22 mouse cellular contexts compared by ENCODE assay signal in the genomic region with DNA sequence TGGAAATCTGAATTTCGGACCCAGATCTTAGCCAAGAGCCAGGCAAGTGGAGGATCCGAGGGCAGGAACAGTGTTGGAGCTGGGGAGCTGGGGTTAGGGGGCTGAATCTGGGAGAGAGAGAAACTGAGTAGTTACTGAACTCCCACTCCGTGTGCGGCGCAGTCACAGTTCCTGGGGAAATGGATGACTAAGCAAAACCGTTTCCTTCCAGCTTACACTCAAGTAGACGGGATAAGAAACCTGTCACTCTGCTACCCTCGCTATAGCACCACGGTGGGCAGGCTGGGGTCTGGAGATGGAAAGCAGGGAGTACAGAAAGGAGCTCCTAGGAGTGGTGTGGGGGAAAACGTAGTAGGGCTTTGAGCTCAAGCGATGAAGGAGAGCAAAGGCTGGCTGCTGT. TPM values are rescaled to one million over a fixed set of nuclear protein-coding genes. Genes with fewer than 3 reads are reported as not detected.
A peak's percentile ranks its signal among the peaks of the same experiment; 100 is the strongest.
DNase-seq lines count a peak whose midpoint lies in the region; ATAC-seq lines count a peak whose summit lies in the region.
"Had no signal": no experiment of that assay in that cellular context is flagged by ENCODE, and none has a peak within 500 bp of the region (broad histone marks: within the 10 kb centered on the region; RNA-seq: fewer than 3 reads in every experiment).

No protein-coding gene starts in this region.

- peaks cover 10% of the 10 kb centered on the region for H3K4me1 ChIP-seq in embryonic facial prominence, embryonic 13.5 days
- H3K4me1 ChIP-seq in embryonic facial prominence, embryonic 10.5 days: peaks cover 14% of the 10 kb centered on the region
- H3K4me1 ChIP-seq in megakaryocyte, embryonic 14.5 days: peaks cover 93% of the 10 kb centered on the region
- H3K4me1 ChIP-seq: forebrain, embryonic 15.5 days had no signal

- H3K9ac ChIP-seq in embryonic facial prominence, embryonic 13.5 days: peak overlapping the region; percentile 6; the same call in 1 of the 2 replicates
- H3K9ac ChIP-seq: forebrain, embryonic 13.5 days; forebrain, embryonic 15.5 days; forebrain, postnatal 0 days had no signal

- H3K4me3 ChIP-seq in embryonic facial prominence, embryonic 13.5 days: no peak overlapping the region
- H3K4me3 ChIP-seq in embryonic facial prominence, embryonic 10.5 days: no peak overlapping the region
- peak overlapping the region; percentile 94 for H3K4me3 ChIP-seq in megakaryocyte, embryonic 14.5 days (replicated peaks)
- H3K4me3 ChIP-seq: forebrain, embryonic 13.5 days; forebrain, embryonic 15.5 days had no signal

- H3K27ac ChIP-seq in embryonic facial prominence, embryonic 13.5 days: no peak overlapping the region
- H3K27ac ChIP-seq in embryonic facial prominence, embryonic 10.5 days (replicated peaks): no peak overlapping the region
- H3K27ac ChIP-seq: forebrain, embryonic 13.5 days; forebrain, embryonic 15.5 days had no signal

- no peak overlapping the region for H3K4me2 ChIP-seq in embryonic facial prominence, embryonic 13.5 days
- H3K4me2 ChIP-seq: forebrain, embryonic 13.5 days; forebrain, embryonic 15.5 days had no signal

- WGBS in embryonic facial prominence, embryonic 13.5 days: 65% methylated on average over 11 of the region's 11 CpGs
- WGBS in embryonic facial prominence, embryonic 10.5 days: 77% methylated on average over 11 of the region's 11 CpGs

- no peak for DNase-seq in embryonic facial prominence, embryonic 10.5 days (ENCODE audit: low spot score)
- DNase-seq in adipocyte (ENCODE audit: low spot score): no peak
- no peak for DNase-seq in layer of hippocampus, adult 9-10 months (ENCODE audit: low spot score)
- DNase-seq: adrenal gland, adult 2 months; adrenal gland, postnatal 10 days; adrenal gland, postnatal 25 days; cerebellum, adult 11 months; cerebellum, adult 18-20 months; cerebellum, adult 8-10 months; cerebellum, adult 9-11 months; cerebellum, postnatal 14 days; cerebellum, postnatal 36 days; forebrain, postnatal 0 days had no signal

- H3K27me3 ChIP-seq in embryonic facial prominence, embryonic 13.5 days: peaks cover 68% of the 10 kb centered on the region
- peaks cover 53% of the 10 kb centered on the region for H3K27me3 ChIP-seq in embryonic facial prominence, embryonic 10.5 days (replicated peaks; ENCODE audit: low read depth, poor library complexity, severe bottlenecking)
- H3K27me3 ChIP-seq in megakaryocyte, embryonic 14.5 days (replicated peaks): no peaks in the 10 kb centered on the region

- H3K9me3 ChIP-seq in embryonic facial prominence, embryonic 13.5 days: no peaks in the 10 kb centered on the region
- H3K9me3 ChIP-seq in embryonic facial prominence, embryonic 10.5 days: no peaks in the 10 kb centered on the region
- no peaks in the 10 kb centered on the region for H3K9me3 ChIP-seq in megakaryocyte, embryonic 14.5 days
- H3K9me3 ChIP-seq: forebrain, embryonic 13.5 days; forebrain, embryonic 15.5 days; G1E had no signal

- H3K36me3 ChIP-seq in embryonic facial prominence, embryonic 13.5 days: no peaks in the 10 kb centered on the region
- H3K36me3 ChIP-seq in embryonic facial prominence, embryonic 10.5 days (replicated peaks): no peaks in the 10 kb centered on the region
- peaks cover 92% of the 10 kb centered on the region for H3K36me3 ChIP-seq in megakaryocyte, embryonic 14.5 days (replicated peaks; ENCODE audit: low read length)
- H3K36me3 ChIP-seq: forebrain, embryonic 15.5 days; G1E had no signal

- no peak for ATAC-seq in embryonic facial prominence, embryonic 13.5 days (ENCODE audit: insufficient number of reproducible peaks, insufficient read depth, low FRiP score, low TSS enrichment, low read depth)
- no peak for ATAC-seq in megakaryocyte, adult 5-6 weeks (ENCODE audit: poor library complexity, severe bottlenecking)
- ATAC-seq in common myeloid progenitor, adult 5-6 weeks (replicated peaks; ENCODE audit: low read depth, poor library complexity, severe bottlenecking): 0 out of 2 replicates have a peak, but pooled peaks have one; percentile 27
- ATAC-seq: activated CD4-positive, CD25-positive, alpha-beta regulatory T cell, adult 4 months; forebrain, embryonic 13.5 days; forebrain, embryonic 15.5 days; forebrain, postnatal 0 days; Patski had no signal

RNA-seq across cellular contexts. Expression of a gene that starts 5.0 kb away (rescaled TPM):
- polyA plus RNA-seq in embryonic facial prominence, embryonic 13.5 days (2015; fragmentation: Nextera tagmentation; extraction: Ambion mirVana): 6.7 and 7.6 TPM in 2 replicates
- 2.7 and 3.9 TPM in 2 replicates for polyA plus RNA-seq in embryonic facial prominence, embryonic 10.5 days (2016; fragmentation: Nextera tagmentation; extraction: Ambion mirVana)
- polyA plus RNA-seq in megakaryocyte, embryonic 14.5 days (2012; ENCODE audit: insufficient read depth, low replicate concordance): 66.3 and 164 TPM in 2 replicates
- total RNA-seq in megakaryocyte, adult 5-6 weeks (2015): not detected in 2 replicates
- total RNA-seq in megakaryocyte, adult 5-6 weeks (2017): not detected in 2 replicates
- total RNA-seq in common myeloid progenitor, adult 5-6 weeks (2017): 0.37 TPM in 1 of 2 replicates, not detected in the other
- polyA plus RNA-seq: activated CD4-positive, CD25-positive, alpha-beta regulatory T cell, adult 4 months had no signal

RNA-seq across cellular contexts. Expression of a gene that starts 10.5 kb away (rescaled TPM):
- polyA plus RNA-seq in embryonic facial prominence, embryonic 13.5 days (2015; fragmentation: Nextera tagmentation; extraction: Ambion mirVana): 168 and 170 TPM in 2 replicates
- 96.4 and 106 TPM in 2 replicates for polyA plus RNA-seq in embryonic facial prominence, embryonic 10.5 days (2016; fragmentation: Nextera tagmentation; extraction: Ambion mirVana)
- 869 and 1,064 TPM in 2 replicates for polyA plus RNA-seq in megakaryocyte, embryonic 14.5 days (2012; ENCODE audit: insufficient read depth, low replicate concordance)
- total RNA-seq in megakaryocyte, adult 5-6 weeks (2015): 221 and 238 TPM in 2 replicates
- 29.7 and 38.5 TPM in 2 replicates for total RNA-seq in megakaryocyte, adult 5-6 weeks (2017)
- total RNA-seq in common myeloid progenitor, adult 5-6 weeks (2017): 25.7 and 49.9 TPM in 2 replicates

RNA-seq across cellular contexts. Expression of a gene that starts 10.5 kb away (rescaled TPM):
- 11.7 and 13.9 TPM in 2 replicates for polyA plus RNA-seq in embryonic facial prominence, embryonic 13.5 days (2015; fragmentation: Nextera tagmentation; extraction: Ambion mirVana)
- polyA plus RNA-seq in embryonic facial prominence, embryonic 10.5 days (2016; fragmentation: Nextera tagmentation; extraction: Ambion mirVana): 7.9 and 10.7 TPM in 2 replicates
- 25.7 and 41.9 TPM in 2 replicates for polyA plus RNA-seq in megakaryocyte, embryonic 14.5 days (2012; ENCODE audit: insufficient read depth, low replicate concordance)
- 4.0 and 5.2 TPM in 2 replicates for total RNA-seq in megakaryocyte, adult 5-6 weeks (2015)
- 0.11 and 4.3 TPM in 2 replicates for total RNA-seq in megakaryocyte, adult 5-6 weeks (2017)
- total RNA-seq in common myeloid progenitor, adult 5-6 weeks (2017): not detected in 2 replicates

RNA-seq across cellular contexts. Expression of a gene that starts 12.4 kb away (rescaled TPM):
- 188 and 200 TPM in 2 replicates for polyA plus RNA-seq in embryonic facial prominence, embryonic 13.5 days (2015; fragmentation: Nextera tagmentation; extraction: Ambion mirVana)
- 210 and 215 TPM in 2 replicates for polyA plus RNA-seq in embryonic facial prominence, embryonic 10.5 days (2016; fragmentation: Nextera tagmentation; extraction: Ambion mirVana)
- polyA plus RNA-seq in megakaryocyte, embryonic 14.5 days (2012; ENCODE audit: insufficient read depth, low replicate concordance): 169 and 210 TPM in 2 replicates
- total RNA-seq in megakaryocyte, adult 5-6 weeks (2015): 74.4 and 77.6 TPM in 2 replicates
- total RNA-seq in megakaryocyte, adult 5-6 weeks (2017): 25.6 and 31.5 TPM in 2 replicates
- total RNA-seq in common myeloid progenitor, adult 5-6 weeks (2017): 43.5 and 49.9 TPM in 2 replicates

RNA-seq across cellular contexts. Expression of a gene that starts 20.6 kb away (rescaled TPM):
- polyA plus RNA-seq in embryonic facial prominence, embryonic 13.5 days (2015; fragmentation: Nextera tagmentation; extraction: Ambion mirVana): 11.1 and 11.3 TPM in 2 replicates
- 5.0 and 7.2 TPM in 2 replicates for polyA plus RNA-seq in embryonic facial prominence, embryonic 10.5 days (2016; fragmentation: Nextera tagmentation; extraction: Ambion mirVana)
- polyA plus RNA-seq in megakaryocyte, embryonic 14.5 days (2012; ENCODE audit: insufficient read depth, low replicate concordance): not detected in 2 replicates
- total RNA-seq in megakaryocyte, adult 5-6 weeks (2015): 0.04 and 0.27 TPM in 2 replicates
- not detected in 2 replicates for total RNA-seq in megakaryocyte, adult 5-6 weeks (2017)
- 0.41 and 0.82 TPM in 2 replicates for total RNA-seq in common myeloid progenitor, adult 5-6 weeks (2017)
- polyA plus RNA-seq: G1E, Patski had no signal
